Mouse (Mus musculus) liver, embryonic 14.5 days (tissue): Measurements from ENCODE around the gene Ciao2a.

Experiments used
- CTCF ChIP-seq: IDR thresholded peaks from 2 replicates; pipeline ENCODE4 v1.5.1; 2016; ENCODE audit warnings: antibody characterized with exemption, low read depth, control low read depth
- EP300 ChIP-seq: IDR thresholded peaks from 2 replicates; pipeline ENCODE4 v1.6.1; 2016; ENCODE audit warnings: antibody characterized with exemption, low read depth

DNA sequence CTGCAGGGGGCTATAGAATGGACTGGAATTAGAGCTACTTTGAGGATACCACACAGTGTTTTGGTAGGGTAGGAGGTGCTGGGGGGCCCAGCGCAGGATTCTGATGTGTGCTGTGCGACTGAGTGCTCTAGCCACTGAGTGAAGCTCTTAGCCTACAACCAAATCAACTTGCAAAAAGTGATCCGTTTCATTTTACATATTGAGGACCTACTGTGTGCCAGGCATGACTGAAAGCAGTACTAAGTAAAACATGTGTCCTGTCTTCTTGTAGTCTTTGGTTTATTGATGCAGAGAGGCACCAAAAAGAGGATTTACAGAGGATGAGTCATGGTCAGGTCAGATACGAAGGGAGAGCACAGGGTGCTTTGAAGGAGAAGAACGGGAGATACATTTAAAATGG lies 40.8 kb downstream of the Ciao2a start:
- no peak for TF ChIP-seq CTCF
- TF ChIP-seq EP300 = no peak
